Mouse (Mus musculus): ENCODE data around the gene 4930564D02Rik.

DNA sequence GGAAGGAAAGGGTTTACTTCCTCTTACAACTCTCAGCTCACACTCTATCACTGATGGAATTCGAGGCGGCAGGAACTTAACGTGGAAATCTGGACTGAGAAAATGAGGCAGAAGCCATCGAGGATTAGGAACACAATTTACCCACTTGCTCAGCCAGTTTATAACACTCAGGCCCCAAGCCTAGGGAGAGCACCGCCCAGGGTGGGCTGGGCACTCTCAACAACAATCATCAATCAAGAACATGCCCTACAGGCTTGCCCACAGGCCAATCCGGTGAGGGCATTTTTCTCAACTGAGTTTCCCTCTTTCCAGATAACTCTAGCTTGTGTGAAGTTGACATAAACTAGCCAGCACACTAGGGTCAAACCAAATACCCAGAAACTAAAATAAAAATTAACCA, 16.8 kb upstream of the 4930564D02Rik start:
- no peak for TF ChIP-seq CTCF (IDR thresholded peaks at IDR 0.05; ENCODE audit: control insufficient read depth, insufficient read depth, insufficient read length)
- no peak for TF ChIP-seq USF1 (IDR thresholded peaks at IDR 0.05; ENCODE audit: low read depth)
- no peak for TF ChIP-seq FOSL1 (IDR thresholded peaks at IDR 0.05; ENCODE audit: insufficient read depth, low read length, poor library complexity, severe bottlenecking)
- TF ChIP-seq MYOD1 (IDR thresholded peaks at IDR 0.05; ENCODE audit: control insufficient read depth, insufficient read length, low read depth), result no peak

Data from C2C12 (cell line).